Mouse (Mus musculus): Measurements from ENCODE around the gene Cpt1b. TPM values are rescaled to one million over a fixed set of nuclear protein-coding genes. Genes with fewer than 3 reads are reported as not detected.

Cpt1b gene
- polyA plus RNA-seq (2015; fragmentation: Nextera tagmentation; extraction: Ambion mirVana), result 0.67 and 0.69 TPM in 2 replicates

DNA sequence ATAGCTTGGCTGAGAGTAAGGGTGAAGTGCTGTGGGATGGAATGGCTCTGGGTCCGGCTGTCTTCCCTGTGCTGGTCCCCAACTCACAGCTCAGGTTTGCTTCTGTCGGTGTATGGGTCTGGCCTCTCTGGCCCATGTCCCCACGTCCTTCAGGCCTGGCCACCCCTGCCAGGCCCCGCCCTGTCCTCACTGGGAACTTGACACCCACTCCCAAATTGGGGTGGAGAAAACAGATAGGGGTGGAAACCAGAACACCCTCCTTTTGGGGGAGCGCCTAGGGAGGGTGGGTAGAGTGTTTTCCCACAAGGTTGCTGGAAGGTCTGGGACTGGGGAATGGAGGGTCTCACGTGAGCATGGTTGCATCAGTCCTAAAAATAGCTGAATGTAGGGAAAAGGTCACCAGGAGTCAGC, at the start of gene Cpt1b:
Cpt1b (minus strand) TSS at position 153 of the 411 bp plus-strand sequence.

DNA sequence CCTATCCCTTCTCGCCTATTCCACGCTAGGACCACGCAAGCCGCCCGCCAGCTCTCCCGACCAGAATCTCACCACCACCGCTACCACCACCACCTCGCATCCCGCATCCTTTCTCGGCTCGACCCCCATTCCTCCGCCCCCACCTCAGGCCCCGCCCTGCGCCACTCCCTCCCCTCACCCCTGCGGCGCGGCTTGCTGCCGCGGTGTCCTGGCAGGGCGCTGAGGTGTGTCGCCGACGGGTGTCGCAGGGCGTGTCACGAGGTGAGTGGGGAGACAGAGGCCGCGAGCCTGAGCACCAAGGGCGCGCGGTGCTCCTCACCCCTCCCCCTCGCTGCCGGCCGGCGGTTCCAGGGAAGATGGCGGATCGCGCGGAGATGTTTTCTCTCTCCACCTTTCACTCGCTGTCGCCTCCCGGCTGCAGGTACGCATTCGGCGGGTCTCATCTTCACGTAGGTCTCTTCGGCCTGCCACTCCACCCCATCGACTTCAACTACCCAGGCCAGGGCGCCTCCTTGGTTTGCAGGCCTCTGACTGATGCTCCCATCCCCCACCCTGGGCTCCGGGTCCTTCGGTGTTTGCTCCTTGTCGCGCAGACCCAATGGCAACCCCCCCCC, 28.3 kb upstream of the Cpt1b start, which contains the start of gene Mapk8ip2:
Mapk8ip2 (plus strand) TSS at position 49 of the 614 bp plus-strand sequence.

DNA sequence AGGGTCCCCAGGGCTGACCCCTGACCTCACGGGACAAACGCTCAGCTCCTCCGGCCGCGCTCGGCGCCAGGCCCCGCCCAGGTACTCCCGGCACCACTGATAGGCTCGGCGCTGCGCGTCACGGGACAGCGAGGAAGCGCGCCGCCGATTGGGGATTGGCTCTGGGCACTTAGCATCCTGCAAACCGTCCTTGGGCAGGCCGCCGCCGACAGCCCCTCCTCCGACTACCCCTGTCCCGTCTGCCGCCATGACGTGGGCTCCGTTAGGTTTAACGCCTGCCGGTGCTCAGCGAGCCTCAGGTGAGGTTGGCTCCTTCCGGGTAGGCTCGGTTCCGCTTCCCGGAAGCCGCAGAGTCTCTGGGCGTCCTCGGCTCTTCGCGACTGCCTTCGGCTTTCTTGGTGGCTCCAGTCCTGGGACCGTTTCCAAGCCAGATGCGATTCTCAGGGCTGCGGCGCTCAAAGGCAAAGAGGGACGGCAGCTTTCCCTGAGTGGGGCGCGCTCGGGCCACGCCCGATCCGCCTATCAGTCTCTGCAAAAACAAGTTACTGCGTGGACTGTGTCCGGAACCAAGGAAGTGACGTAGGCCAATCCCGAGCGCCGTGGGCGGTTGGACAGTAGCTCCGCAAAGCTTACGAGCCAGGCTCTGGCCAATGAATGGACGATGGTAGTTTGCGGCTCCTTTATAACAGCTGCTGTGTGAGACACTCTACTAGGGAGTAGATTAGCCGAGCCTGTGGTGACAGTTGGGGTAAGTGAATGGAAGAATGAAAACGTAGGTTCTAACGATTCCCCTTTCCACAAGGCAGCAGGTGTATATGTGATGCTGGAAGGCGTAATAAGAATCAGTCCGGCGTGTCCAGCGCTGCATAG, 3.9 kb upstream of the Cpt1b start, which contains the start of the genes C730034F03Rik, Gm44502 and Chkb:
C730034F03Rik (plus strand) TSS at position 238 of the 870 bp plus-strand sequence.
Gm44502 (minus strand) TSS at position 345 of the 870 bp plus-strand sequence.
Chkb (minus strand) TSS at position 557 of the 870 bp plus-strand sequence.

DNA sequence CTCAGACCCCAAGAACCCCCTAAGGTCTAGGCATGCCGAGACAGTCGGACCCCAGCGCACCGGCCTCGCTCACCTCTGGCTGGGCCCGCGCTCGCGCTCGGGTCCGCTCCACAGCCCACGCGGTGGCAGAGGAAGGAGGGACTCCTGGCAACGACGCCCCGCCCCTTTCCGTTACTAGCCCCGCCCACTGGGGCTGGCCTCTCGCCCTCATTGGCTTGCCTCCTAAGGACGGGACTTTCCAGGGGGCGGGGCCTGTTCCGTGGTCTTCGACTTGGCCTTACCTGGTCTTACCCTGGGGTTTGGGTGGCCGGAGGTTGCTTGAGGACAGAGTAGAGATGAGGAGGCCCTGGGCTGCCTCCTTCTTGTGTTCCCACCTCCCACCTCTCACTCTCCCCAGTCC, 15.5 kb downstream of the Cpt1b start, which contains the start of gene Syce3:
Syce3 (minus strand) TSS at position 386 of the 400 bp plus-strand sequence.

DNA sequence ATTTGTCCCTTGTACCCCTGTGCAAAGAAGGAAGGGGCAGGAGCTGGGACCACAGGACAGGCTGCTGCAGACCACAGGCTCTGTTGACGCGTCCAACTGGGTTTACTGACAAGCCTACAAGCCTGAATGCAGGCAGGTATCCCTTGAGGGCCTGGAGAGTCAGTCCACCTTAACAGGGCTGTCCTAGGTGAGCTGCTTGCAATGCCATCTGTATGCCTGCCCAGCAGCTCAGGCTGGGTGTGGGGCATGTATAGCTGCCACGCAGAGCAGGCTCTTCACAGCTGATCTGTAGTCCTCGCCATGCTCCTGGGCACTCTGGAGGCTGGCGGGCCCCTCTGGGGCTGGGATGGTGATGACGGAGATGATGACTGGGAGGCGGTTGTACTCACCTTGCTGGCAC, 41.0 kb downstream of the Cpt1b start, which contains the start of gene Klhdc7b:
Klhdc7b (plus strand) TSS at position 301 of the 400 bp plus-strand sequence.

DNA sequence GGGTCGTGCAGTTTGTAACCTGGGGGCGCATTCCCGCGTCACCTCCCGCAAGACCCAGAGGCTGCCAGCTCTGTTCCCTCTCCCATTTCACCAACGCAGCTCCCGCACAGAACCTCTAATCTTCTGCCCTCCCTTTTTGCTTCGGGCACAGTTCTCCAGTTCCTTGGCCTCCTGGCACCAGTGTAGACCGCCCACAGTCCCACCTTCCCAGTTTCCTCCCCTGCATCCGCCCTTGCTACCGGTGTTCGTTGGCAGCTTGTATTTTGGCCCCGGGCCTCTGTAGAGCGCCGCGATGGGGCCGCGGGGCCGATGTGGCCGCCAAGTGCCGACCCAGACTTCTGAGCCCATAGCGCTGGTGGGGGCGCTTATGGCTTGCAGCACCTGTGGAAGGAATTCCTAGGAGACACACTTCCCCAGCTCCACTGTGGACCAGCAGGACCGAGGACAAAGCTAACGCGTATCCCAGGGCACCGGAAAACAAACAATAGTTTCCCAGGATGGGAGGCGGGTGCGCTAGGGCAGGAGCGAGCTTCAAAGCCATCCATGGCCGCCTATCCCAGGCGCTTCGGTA, 46.7 kb downstream of the Cpt1b start, which contains the start of gene Odf3b:
Odf3b (minus strand) TSS at position 452 of the 571 bp plus-strand sequence.

DNA sequence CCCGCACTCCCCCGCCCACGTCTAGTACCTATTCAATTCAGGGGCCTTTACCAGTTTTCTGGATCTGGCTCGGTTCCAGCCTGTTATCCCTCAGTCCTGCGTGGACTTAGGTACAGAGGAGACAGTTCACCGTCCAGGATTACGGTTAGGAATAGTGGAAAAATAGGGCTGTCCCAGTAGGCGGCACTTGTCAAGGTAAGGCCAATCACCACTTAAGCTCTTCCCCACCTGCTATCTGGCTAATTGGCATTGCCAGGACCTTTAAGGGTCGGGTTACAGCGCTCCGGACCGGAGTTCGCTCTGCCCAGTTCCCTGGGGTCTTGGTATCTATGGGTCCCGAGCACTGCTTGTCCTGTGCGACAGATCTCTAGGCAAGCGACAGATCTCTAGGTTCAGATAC, 48.7 kb downstream of the Cpt1b start, which contains the start of gene Tymp:
Tymp (minus strand) TSS at position 83 of the 400 bp plus-strand sequence.

DNA sequence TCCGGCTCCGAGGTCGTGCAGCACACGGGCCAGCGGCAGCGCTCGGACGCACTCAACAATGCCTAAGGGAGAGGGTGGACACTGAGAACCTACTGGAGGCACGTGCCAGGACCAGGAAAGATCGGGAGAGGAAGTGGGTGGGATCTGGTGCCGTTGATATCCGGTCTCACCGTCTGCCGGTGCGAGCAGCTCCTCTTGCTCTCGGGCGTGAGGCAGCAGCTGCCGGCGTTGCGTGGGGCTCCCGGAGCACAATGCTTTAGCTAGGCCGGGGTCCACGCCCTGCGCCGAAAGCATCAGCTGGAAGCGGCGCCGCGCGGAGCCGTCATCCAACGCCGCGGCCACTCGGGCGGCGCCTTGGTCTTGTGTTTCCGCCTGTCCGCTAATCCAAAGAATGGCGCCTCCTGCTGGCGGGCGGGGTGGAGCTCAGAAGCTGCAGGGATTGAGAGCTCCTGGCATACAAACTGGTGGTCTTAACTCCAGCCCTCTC, 51.9 kb downstream of the Cpt1b start, which contains the start of gene Sco2:
Sco2 (minus strand) TSS at position 85 of the 487 bp plus-strand sequence.

Other genes starting within 250 kb of the Cpt1b start
- 109 and 111 TPM in 2 replicates for gene Plxnb2, start 245.1 kb downstream of the Cpt1b start, polyA plus RNA-seq (2015; fragmentation: Nextera tagmentation; extraction: Ambion mirVana)
- 3.4 and 4.0 TPM in 2 replicates for gene Dennd6b, start 229.4 kb downstream of the Cpt1b start, polyA plus RNA-seq (2015; fragmentation: Nextera tagmentation; extraction: Ambion mirVana)
- 16.6 and 18.9 TPM in 2 replicates for gene Ppp6r2, start 214.3 kb downstream of the Cpt1b start, polyA plus RNA-seq (2015; fragmentation: Nextera tagmentation; extraction: Ambion mirVana)
- gene Sbf1, start 110.6 kb downstream of the Cpt1b start, polyA plus RNA-seq (2015; fragmentation: Nextera tagmentation; extraction: Ambion mirVana), result 30.5 and 30.9 TPM in 2 replicates
- gene Adm2, start 103.1 kb downstream of the Cpt1b start, polyA plus RNA-seq (2015; fragmentation: Nextera tagmentation; extraction: Ambion mirVana), result 0.40 and 0.57 TPM in 2 replicates
- gene Miox, start 91.5 kb downstream of the Cpt1b start, polyA plus RNA-seq (2015; fragmentation: Nextera tagmentation; extraction: Ambion mirVana), result not detected in 2 replicates
- 43.3 and 44.4 TPM in 2 replicates for gene Lmf2, start 70.2 kb downstream of the Cpt1b start, polyA plus RNA-seq (2015; fragmentation: Nextera tagmentation; extraction: Ambion mirVana)
- gene Ncaph2, start 70.1 kb downstream of the Cpt1b start, polyA plus RNA-seq (2015; fragmentation: Nextera tagmentation; extraction: Ambion mirVana), result 87.6 and 102 TPM in 2 replicates
- gene Sco2, start 52.0 kb downstream of the Cpt1b start, polyA plus RNA-seq (2015; fragmentation: Nextera tagmentation; extraction: Ambion mirVana), result 5.2 and 7.6 TPM in 2 replicates
- gene Tymp, start 48.8 kb downstream of the Cpt1b start, polyA plus RNA-seq (2015; fragmentation: Nextera tagmentation; extraction: Ambion mirVana), result 1.5 and 1.9 TPM in 2 replicates
- gene Odf3b, start 46.6 kb downstream of the Cpt1b start, polyA plus RNA-seq (2015; fragmentation: Nextera tagmentation; extraction: Ambion mirVana), result 0.17 and 0.23 TPM in 2 replicates
- not detected in 2 replicates for gene Klhdc7b, start 40.9 kb downstream of the Cpt1b start, polyA plus RNA-seq (2015; fragmentation: Nextera tagmentation; extraction: Ambion mirVana)
- gene Syce3, start 15.4 kb downstream of the Cpt1b start, polyA plus RNA-seq (2015; fragmentation: Nextera tagmentation; extraction: Ambion mirVana), result not detected in 2 replicates
- gene C730034F03Rik, start 3.7 kb upstream of the Cpt1b start, polyA plus RNA-seq (2015; fragmentation: Nextera tagmentation; extraction: Ambion mirVana), result 2.0 and 2.6 TPM in 2 replicates
- 0.19 TPM in 1 of 2 replicates, not detected in the other for gene Gm44502, start 3.8 kb upstream of the Cpt1b start, polyA plus RNA-seq (2015; fragmentation: Nextera tagmentation; extraction: Ambion mirVana)
- gene Chkb, start 4.0 kb upstream of the Cpt1b start, polyA plus RNA-seq (2015; fragmentation: Nextera tagmentation; extraction: Ambion mirVana), result 35.8 and 36.2 TPM in 2 replicates
- gene Mapk8ip2, start 28.1 kb upstream of the Cpt1b start, polyA plus RNA-seq (2015; fragmentation: Nextera tagmentation; extraction: Ambion mirVana), result 0.63 and 1.0 TPM in 2 replicates
- gene Arsa, start 51.6 kb upstream of the Cpt1b start, polyA plus RNA-seq (2015; fragmentation: Nextera tagmentation; extraction: Ambion mirVana), result 22.7 and 25.5 TPM in 2 replicates
- 0.55 and 0.70 TPM in 2 replicates for gene Shank3, start 73.8 kb upstream of the Cpt1b start, polyA plus RNA-seq (2015; fragmentation: Nextera tagmentation; extraction: Ambion mirVana)
- 0.10 and 0.11 TPM in 2 replicates for gene Acr, start 142.5 kb upstream of the Cpt1b start, polyA plus RNA-seq (2015; fragmentation: Nextera tagmentation; extraction: Ambion mirVana)
- gene Rabl2, start 166.1 kb upstream of the Cpt1b start, polyA plus RNA-seq (2015; fragmentation: Nextera tagmentation; extraction: Ambion mirVana), result 16.4 and 19.0 TPM in 2 replicates